Mouse (Mus musculus): ENCODE results near the gene Sema7a. TPM values are rescaled to one million over a fixed set of nuclear protein-coding genes. Genes with fewer than 3 reads are reported as not detected.
A peak's percentile ranks its signal among the peaks of the same experiment; 100 is the strongest.

Gene Sema7a
- polyA plus RNA-seq (2014; fragmentation: Nextera tagmentation; extraction: Ambion mirVana), result 0.52 and 1.3 TPM in 2 replicates

DNA sequence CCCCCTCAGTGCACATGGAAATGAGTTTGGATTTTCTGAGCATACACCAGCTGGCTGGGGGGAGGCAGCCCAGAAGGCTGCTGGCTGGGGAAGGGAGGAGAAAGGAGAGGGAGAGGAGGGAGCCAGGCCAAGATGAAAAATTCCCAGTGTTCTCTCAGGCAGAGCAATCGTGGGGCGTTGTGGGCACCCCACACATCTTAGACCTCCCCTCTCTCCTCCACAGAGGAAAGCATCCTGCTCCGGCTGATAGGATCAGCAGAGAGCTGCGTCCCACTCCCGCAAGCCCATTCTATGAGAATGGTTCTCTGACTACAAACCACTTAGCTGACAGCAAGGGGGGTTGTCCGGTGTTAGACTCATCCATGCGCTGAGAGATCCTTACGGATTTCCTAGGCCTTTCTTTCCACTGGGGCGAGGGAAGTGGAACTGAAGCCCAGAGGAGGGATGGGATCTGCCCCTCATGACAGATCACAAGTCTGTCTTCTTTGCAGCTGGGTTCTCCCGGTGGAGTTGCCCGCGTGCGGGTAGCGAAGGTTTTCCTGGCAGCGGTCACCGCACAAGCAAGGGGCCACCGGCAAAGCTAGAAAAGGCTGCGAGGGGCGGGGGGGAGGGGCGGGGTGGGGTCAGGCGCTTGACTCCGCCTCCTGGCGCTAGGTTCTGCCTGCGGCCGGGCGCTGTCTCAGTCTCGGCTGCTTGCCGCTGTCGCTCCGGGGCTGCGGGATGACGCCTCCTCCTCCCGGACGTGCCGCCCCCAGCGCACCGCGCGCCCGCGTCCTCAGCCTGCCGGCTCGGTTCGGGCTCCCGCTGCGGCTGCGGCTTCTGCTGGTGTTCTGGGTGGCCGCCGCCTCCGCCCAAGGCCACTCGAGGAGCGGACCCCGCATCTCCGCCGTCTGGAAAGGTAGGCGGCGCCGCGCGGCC lies at the start of gene Sema7a:
Sema7a (plus strand) TSS at position 682 of the 918 bp plus-strand sequence.
- DNase-seq (ENCODE audit: low spot score) (peak; percentile 91), ATAC-seq (replicated peaks; ENCODE audit: low FRiP score) (peak; percentile 81)
- peaks cover 22% of the 10 kb centered on the region for H3K27me3 ChIP-seq (ENCODE audit: control insufficient read depth, insufficient read depth, low read length)
- H3K4me3 ChIP-seq (ENCODE audit: low read depth, low read length), result peak within 1 kb of the TSS; percentile 78
- H3K9ac ChIP-seq (ENCODE audit: low read length), result peak within 1 kb of the TSS; percentile 78
- peak within 1 kb of the TSS; percentile 6; the same call in 1 of the 2 replicates for H3K27ac ChIP-seq (ENCODE audit: low read depth, low read length)
- H3K9me3 ChIP-seq (ENCODE audit: control insufficient read depth, low read length), result no peaks in the 10 kb centered on the region
- no peaks in the 10 kb centered on the region for H3K36me3 ChIP-seq (ENCODE audit: control insufficient read depth, insufficient read depth, low read length)
- H3K4me2 ChIP-seq (ENCODE audit: low read depth, low read length, severe bottlenecking), result peak within 1 kb of the TSS; percentile 99
- H3K4me1 ChIP-seq (replicated peaks; ENCODE audit: control insufficient read depth, insufficient read depth, low read length), result peaks cover 13% of the 10 kb centered on the region
- 2% methylated on average over 60 of the region's 60 CpGs for WGBS

DNA sequence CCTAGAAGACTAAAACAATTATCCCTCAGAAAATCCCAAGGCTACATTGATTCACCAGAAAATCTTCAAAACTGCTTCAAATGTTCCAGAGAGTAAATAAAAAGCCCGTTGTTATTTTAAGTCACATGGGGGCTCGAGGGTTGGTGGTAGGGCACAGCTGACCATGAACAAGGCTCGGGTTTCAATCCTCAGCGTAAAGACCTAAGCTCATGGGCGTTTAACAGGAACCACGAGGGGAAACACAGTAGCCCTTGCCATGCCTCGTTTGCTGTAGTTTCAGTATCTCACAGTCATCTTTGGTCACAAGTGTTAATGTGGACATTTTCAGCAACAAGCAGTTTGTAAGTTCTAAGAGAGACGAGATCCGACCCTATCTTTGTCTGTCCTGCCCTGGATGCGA lies 39.4 kb upstream of the Sema7a start:
- Histone ChIP-seq H3K4me3 (ENCODE audit: low read depth, low read length) (no peak overlapping the region), H3K4me1 (replicated peaks; ENCODE audit: control insufficient read depth, insufficient read depth, low read length) (peaks cover 10% of the 10 kb centered on the region), H3K27me3 (ENCODE audit: control insufficient read depth, insufficient read depth, low read length) (no peaks in the 10 kb centered on the region), H3K9ac (ENCODE audit: low read length) (no peak overlapping the region; the same call in 1 of the 2 replicates), H3K36me3 (ENCODE audit: control insufficient read depth, insufficient read depth, low read length) (no peaks in the 10 kb centered on the region), H3K4me2 (ENCODE audit: low read depth, low read length, severe bottlenecking) (no peak overlapping the region), H3K9me3 (ENCODE audit: control insufficient read depth, low read length) (no peaks in the 10 kb centered on the region), H3K27ac (ENCODE audit: low read depth, low read length) (peak overlapping the region; percentile 37)
- 51% methylated on average over 10 of the region's 10 CpGs for WGBS
- DNase-seq (ENCODE audit: low spot score) (no peak), ATAC-seq (replicated peaks; ENCODE audit: low FRiP score) (no peak)

DNA sequence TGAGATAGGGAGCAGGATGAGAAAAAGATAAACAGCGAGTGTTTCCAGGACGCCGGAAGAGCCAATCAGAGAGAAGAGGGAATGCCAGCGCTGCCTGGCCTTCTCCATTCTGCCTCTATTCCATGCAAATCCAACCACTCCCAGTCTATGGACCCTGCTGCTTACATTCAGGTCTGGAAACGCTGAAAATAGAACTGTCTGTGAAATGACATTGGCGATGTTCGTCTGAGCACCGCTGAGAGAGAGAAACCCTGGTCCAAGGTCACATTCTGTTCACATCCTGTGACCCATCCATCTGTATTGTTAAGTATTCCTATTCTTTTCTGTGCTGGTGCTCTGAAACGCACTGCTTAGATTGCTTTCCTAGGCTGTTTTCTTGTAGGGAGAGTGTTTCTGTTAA lies 38.7 kb upstream of the Sema7a start:
- 27% methylated on average over 9 of the region's 9 CpGs for WGBS
- ATAC-seq (replicated peaks; ENCODE audit: low FRiP score) (peak; percentile 66), DNase-seq (ENCODE audit: low spot score) (no peak)
- Histone ChIP-seq H3K4me3 (ENCODE audit: low read depth, low read length) (no peak overlapping the region), H3K9me3 (ENCODE audit: control insufficient read depth, low read length) (no peaks in the 10 kb centered on the region), H3K27me3 (ENCODE audit: control insufficient read depth, insufficient read depth, low read length) (no peaks in the 10 kb centered on the region), H3K27ac (ENCODE audit: low read depth, low read length) (peak overlapping the region; percentile 37), H3K36me3 (ENCODE audit: control insufficient read depth, insufficient read depth, low read length) (no peaks in the 10 kb centered on the region), H3K4me2 (ENCODE audit: low read depth, low read length, severe bottlenecking) (peak overlapping the region; percentile 26; the same call in 1 of the 2 replicates), H3K4me1 (replicated peaks; ENCODE audit: control insufficient read depth, insufficient read depth, low read length) (peaks cover 10% of the 10 kb centered on the region), H3K9ac (ENCODE audit: low read length) (no peak overlapping the region)

DNA sequence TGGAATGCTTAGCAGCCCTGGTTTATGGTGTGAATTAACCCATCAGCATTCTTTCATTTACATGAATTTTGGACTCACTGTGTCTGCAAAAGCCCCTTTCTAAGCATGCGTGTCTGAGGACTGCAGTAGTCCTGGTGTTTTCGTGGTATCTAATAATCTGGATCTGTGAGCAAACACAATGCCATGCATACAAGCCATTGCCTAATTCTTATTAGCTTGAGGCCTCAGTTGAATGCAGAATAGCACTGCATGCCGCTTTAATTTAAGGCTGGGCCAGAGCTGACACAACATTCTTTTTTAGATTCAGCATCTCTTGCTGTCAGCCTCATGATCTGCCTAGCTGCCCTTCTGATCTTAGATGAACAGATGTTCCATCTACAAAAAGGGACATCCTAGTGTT lies 38.3 kb upstream of the Sema7a start:
- Histone ChIP-seq H3K9ac (ENCODE audit: low read length) (no peak overlapping the region), H3K9me3 (ENCODE audit: control insufficient read depth, low read length) (no peaks in the 10 kb centered on the region), H3K27ac (ENCODE audit: low read depth, low read length) (peak overlapping the region; percentile 37), H3K4me1 (replicated peaks; ENCODE audit: control insufficient read depth, insufficient read depth, low read length) (peaks cover 10% of the 10 kb centered on the region), H3K4me3 (ENCODE audit: low read depth, low read length) (no peak overlapping the region), H3K36me3 (ENCODE audit: control insufficient read depth, insufficient read depth, low read length) (no peaks in the 10 kb centered on the region), H3K4me2 (ENCODE audit: low read depth, low read length, severe bottlenecking) (peak overlapping the region; percentile 26; the same call in 1 of the 2 replicates), H3K27me3 (ENCODE audit: control insufficient read depth, insufficient read depth, low read length) (no peaks in the 10 kb centered on the region)
- 23% methylated on average over 3 of the region's 3 CpGs for WGBS
- ATAC-seq (replicated peaks; ENCODE audit: low FRiP score), result peak; percentile 78
- no peak for DNase-seq (ENCODE audit: low spot score)

DNA sequence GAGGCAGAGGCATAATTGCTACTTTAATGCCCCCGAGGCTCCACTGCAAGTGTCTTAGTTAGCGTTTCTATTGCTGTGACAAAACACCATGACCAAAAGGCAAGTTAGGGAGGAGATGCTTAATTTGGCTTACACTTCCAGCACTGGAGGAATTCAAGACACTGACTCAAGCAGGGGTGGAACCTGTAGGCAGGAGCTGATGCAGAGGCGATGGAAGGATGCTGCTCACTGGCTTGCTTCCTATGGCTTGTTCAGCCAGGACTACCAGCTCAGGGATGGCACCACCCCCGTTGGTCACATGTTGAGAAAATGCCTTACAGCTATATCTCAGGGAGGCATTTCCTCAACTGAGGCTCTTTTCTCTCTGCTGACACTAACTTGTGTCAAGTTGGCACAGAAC lies 37.8 kb upstream of the Sema7a start:
- peaks cover 10% of the 10 kb centered on the region for H3K4me1 ChIP-seq (replicated peaks; ENCODE audit: control insufficient read depth, insufficient read depth, low read length)
- no peak for ATAC-seq (replicated peaks; ENCODE audit: low FRiP score)
- no peaks in the 10 kb centered on the region for H3K9me3 ChIP-seq (ENCODE audit: control insufficient read depth, low read length)
- no peaks in the 10 kb centered on the region for H3K36me3 ChIP-seq (ENCODE audit: control insufficient read depth, insufficient read depth, low read length)
- H3K4me3 ChIP-seq (ENCODE audit: low read depth, low read length), result no peak overlapping the region
- H3K9ac ChIP-seq (ENCODE audit: low read length), result no peak overlapping the region
- H3K27ac ChIP-seq (ENCODE audit: low read depth, low read length), result peak overlapping the region; percentile 37
- DNase-seq (ENCODE audit: low spot score), result no peak
- H3K4me2 ChIP-seq (ENCODE audit: low read depth, low read length, severe bottlenecking), result no peak overlapping the region
- 51% methylated on average over 4 of the region's 4 CpGs for whole genome bisulfite sequencing
- no peaks in the 10 kb centered on the region for H3K27me3 ChIP-seq (ENCODE audit: control insufficient read depth, insufficient read depth, low read length)

DNA sequence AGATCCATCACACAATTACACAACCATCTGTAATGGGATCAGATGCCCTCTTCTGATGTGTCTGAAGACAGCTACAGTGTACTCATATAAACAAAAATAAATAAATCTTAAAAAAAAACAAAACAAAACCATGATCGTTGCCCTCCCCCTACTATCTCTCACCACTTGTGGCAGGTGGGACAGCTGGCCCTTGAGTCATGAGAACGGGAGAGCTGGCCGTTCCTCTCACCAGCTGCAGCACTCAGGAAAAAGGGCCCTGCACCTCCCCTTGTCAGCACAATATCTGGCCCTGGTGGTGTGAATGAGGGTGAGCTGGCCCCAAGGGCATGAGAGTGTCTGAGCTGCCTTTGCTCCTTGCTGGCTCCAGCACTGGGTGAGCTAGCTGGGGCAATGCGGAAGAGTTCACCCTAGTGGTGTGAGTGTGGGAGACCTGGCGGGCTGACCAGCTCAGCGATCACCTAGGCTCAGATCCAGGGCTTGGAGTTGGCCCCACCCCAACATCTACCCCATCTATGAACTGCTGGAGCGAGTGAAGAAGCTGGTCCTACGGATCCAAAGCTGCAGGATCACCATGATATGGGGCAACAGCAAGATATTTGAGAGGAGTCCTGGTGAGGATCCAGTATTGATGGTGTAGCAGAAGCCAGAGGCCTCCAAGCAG lies 36.2 kb upstream of the Sema7a start:
- DNase-seq (ENCODE audit: low spot score) (no peak), ATAC-seq (replicated peaks; ENCODE audit: low FRiP score) (no peak)
- Histone ChIP-seq H3K27me3 (ENCODE audit: control insufficient read depth, insufficient read depth, low read length) (no peaks in the 10 kb centered on the region), H3K4me2 (ENCODE audit: low read depth, low read length, severe bottlenecking) (no peak overlapping the region), H3K36me3 (ENCODE audit: control insufficient read depth, insufficient read depth, low read length) (no peaks in the 10 kb centered on the region), H3K9me3 (ENCODE audit: control insufficient read depth, low read length) (no peaks in the 10 kb centered on the region), H3K9ac (ENCODE audit: low read length) (no peak overlapping the region), H3K27ac (ENCODE audit: low read depth, low read length) (no peak overlapping the region), H3K4me3 (ENCODE audit: low read depth, low read length) (no peak overlapping the region), H3K4me1 (replicated peaks; ENCODE audit: control insufficient read depth, insufficient read depth, low read length) (peaks cover 10% of the 10 kb centered on the region)
- WGBS, result 81% methylated on average over 8 of the region's 8 CpGs

DNA sequence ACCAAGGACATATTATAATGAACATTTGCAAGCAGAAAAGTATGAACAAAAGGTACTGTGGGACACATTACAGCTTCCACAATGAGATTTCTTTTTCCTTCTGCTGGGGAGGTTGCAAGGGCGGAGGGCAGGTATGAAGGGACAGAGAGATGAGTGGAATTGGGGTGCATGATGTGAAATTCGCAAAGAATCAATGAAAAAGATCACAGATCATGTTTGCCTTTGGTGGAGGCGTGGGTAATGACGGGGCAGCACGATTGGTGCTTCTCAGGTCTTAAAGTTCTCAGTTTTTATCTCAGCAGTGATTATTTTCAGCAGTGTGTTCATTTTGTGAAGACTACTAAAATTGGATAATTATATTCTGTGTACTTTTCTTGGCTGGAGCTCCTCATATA lies 35.7 kb upstream of the Sema7a start:
- H3K36me3 ChIP-seq (ENCODE audit: control insufficient read depth, insufficient read depth, low read length), result no peaks in the 10 kb centered on the region
- WGBS, result 91% methylated on average over 5 of the region's 5 CpGs
- peaks cover 10% of the 10 kb centered on the region for H3K4me1 ChIP-seq (replicated peaks; ENCODE audit: control insufficient read depth, insufficient read depth, low read length)
- no peak for DNase-seq (ENCODE audit: low spot score)
- no peak overlapping the region for H3K9ac ChIP-seq (ENCODE audit: low read length)
- H3K27me3 ChIP-seq (ENCODE audit: control insufficient read depth, insufficient read depth, low read length), result no peaks in the 10 kb centered on the region
- no peak overlapping the region for H3K27ac ChIP-seq (ENCODE audit: low read depth, low read length)
- H3K4me2 ChIP-seq (ENCODE audit: low read depth, low read length, severe bottlenecking), result no peak overlapping the region
- H3K9me3 ChIP-seq (ENCODE audit: control insufficient read depth, low read length), result no peaks in the 10 kb centered on the region
- no peak overlapping the region for H3K4me3 ChIP-seq (ENCODE audit: low read depth, low read length)
- ATAC-seq (replicated peaks; ENCODE audit: low FRiP score), result no peak

DNA sequence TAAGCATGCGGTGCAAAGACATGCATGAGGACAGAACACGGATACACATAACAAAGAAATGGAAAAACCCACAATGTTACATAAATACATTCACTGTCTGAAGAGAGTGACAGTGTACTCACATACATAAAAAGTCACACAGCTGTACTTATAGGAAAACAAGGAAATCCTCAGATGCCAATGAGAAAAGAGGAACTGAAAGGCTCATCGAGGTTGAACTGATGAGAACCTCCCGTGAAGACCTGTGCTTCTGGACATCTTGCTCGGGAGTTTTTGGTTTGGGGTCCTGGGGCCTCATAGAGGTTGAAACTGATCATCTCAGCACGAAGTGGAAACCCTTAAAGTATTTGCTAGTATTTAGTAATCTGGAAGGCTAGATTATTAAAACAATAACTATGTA lies 32.7 kb upstream of the Sema7a start:
- ATAC-seq (replicated peaks; ENCODE audit: low FRiP score) (no peak), DNase-seq (ENCODE audit: low spot score) (no peak)
- no peak overlapping the region for H3K4me2 ChIP-seq (ENCODE audit: low read depth, low read length, severe bottlenecking)
- no peaks in the 10 kb centered on the region for H3K27me3 ChIP-seq (ENCODE audit: control insufficient read depth, insufficient read depth, low read length)
- no peak overlapping the region for H3K4me3 ChIP-seq (ENCODE audit: low read depth, low read length)
- no peaks in the 10 kb centered on the region for H3K9me3 ChIP-seq (ENCODE audit: control insufficient read depth, low read length)
- H3K4me1 ChIP-seq (replicated peaks; ENCODE audit: control insufficient read depth, insufficient read depth, low read length), result peaks cover 2% of the 10 kb centered on the region; the same call in 1 of the 2 replicates
- H3K27ac ChIP-seq (ENCODE audit: low read depth, low read length), result no peak overlapping the region
- no peak overlapping the region for H3K9ac ChIP-seq (ENCODE audit: low read length)
- WGBS, result 83% methylated on average over 6 of the region's 6 CpGs
- no peaks in the 10 kb centered on the region for H3K36me3 ChIP-seq (ENCODE audit: control insufficient read depth, insufficient read depth, low read length)
